Mouse (Mus musculus) kidney, embryonic 15.5 days (tissue): ENCODE data around the gene Lexm. TPM values are rescaled to one million over a fixed set of nuclear protein-coding genes. Genes with fewer than 3 reads are reported as not detected.

Experiments used
- ATAC-seq: fragments of 200-750 bp; cut with Nextera tagmentation; replicated peaks from 2 replicates; pipeline ENCODE4 v1.8.0; 2017; ENCODE audit warnings: moderate TSS enrichment; ENCODE audit not compliant: low FRiP score
- H3K27ac ChIP-seq: fragments of 300-500 bp; sonication (generic); 2 replicates; pipeline ENCODE4 v1.5.1; 2015; ENCODE audit warnings: mild to moderate bottlenecking, inconsistent platforms
- H3K27me3 ChIP-seq: fragments of 300-500 bp; sonication (generic); 2 replicates; pipeline ENCODE4 v1.6.1; 2015; ENCODE audit warnings: inconsistent platforms
- H3K36me3 ChIP-seq: fragments of 300-500 bp; sonication (generic); 2 replicates; pipeline ENCODE4 v1.6.1; 2015; ENCODE audit warnings: inconsistent platforms
- H3K4me1 ChIP-seq: fragments of 300-500 bp; sonication (generic); 2 replicates; pipeline ENCODE4 v1.6.1; 2015; ENCODE audit warnings: inconsistent platforms
- H3K4me2 ChIP-seq: fragments of 300-500 bp; sonication (generic); 2 replicates; pipeline ENCODE4 v1.6.1; 2015; ENCODE audit warnings: moderate library complexity, mild to moderate bottlenecking, inconsistent platforms
- H3K4me3 ChIP-seq: fragments of 300-500 bp; sonication (generic); replicated peaks from 2 replicates; pipeline ENCODE4 v1.5.1; 2015; ENCODE audit warnings: mild to moderate bottlenecking, inconsistent platforms
- H3K9ac ChIP-seq: fragments of 300-500 bp; sonication (generic); 2 replicates; pipeline ENCODE4 v1.6.1; 2015; ENCODE audit warnings: mild to moderate bottlenecking, inconsistent platforms
- H3K9me3 ChIP-seq: fragments of 300-500 bp; sonication (generic); replicated peaks from 2 replicates; pipeline ENCODE4 v1.6.1; 2016; ENCODE audit warnings: inconsistent platforms
- WGBS: fragments of 180-500 bp; shearing (Covaris S2); methylation state at CpG from one replicate; pipeline ENCODE4 v1.1.7; 2015; ENCODE audit warnings: mixed read lengths; 5-methylcytosine and 5-hydroxymethylcytosine counted together
- polyA plus RNA-seq: library from polyadenylated mRNA; unstranded; fragments of >200 nt; fragmentation: Nextera tagmentation; extraction: Ambion mirVana; gene quantifications from 2 replicates; pipeline ENCODE4 v1.2.1, GENCODE M21; 2015

Lexm gene
- polyA plus RNA-seq, 1 experiment from 2014 or later = not detected

DNA sequence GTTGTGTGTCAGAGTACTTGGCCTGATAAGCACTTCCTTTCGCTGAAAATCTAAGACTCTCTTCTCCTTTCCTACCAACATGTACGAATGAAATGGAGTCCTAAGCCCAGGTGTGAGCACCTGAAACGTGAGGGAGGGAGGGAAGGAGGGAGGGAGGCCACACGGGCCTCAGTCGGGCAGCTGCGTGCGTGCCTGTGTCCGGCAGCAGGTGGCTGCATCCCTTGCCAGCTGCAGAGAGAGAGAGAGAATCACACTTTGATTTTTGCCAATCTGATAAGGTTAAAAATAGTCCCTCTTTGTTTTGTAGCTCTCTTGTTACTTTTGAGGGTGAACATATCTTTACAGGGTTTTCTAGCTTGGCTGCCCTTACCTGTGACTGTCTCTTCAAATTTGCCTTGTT, 42.0 kb downstream of the Lexm start:
- no peak for ATAC-seq
- peaks cover 98% of the 10 kb centered on the region for H3K36me3 ChIP-seq
- no peak overlapping the region for H3K27ac ChIP-seq
- no peak overlapping the region for H3K4me2 ChIP-seq
- no peak overlapping the region for H3K9ac ChIP-seq
- H3K27me3 ChIP-seq = no peaks in the 10 kb centered on the region
- peaks cover 3% of the 10 kb centered on the region; the same call in 1 of the 2 replicates for H3K4me1 ChIP-seq
- H3K9me3 ChIP-seq = no peaks in the 10 kb centered on the region
- H3K4me3 ChIP-seq = no peak overlapping the region
- WGBS = 85% methylated on average over 8 of the region's 8 CpGs

DNA sequence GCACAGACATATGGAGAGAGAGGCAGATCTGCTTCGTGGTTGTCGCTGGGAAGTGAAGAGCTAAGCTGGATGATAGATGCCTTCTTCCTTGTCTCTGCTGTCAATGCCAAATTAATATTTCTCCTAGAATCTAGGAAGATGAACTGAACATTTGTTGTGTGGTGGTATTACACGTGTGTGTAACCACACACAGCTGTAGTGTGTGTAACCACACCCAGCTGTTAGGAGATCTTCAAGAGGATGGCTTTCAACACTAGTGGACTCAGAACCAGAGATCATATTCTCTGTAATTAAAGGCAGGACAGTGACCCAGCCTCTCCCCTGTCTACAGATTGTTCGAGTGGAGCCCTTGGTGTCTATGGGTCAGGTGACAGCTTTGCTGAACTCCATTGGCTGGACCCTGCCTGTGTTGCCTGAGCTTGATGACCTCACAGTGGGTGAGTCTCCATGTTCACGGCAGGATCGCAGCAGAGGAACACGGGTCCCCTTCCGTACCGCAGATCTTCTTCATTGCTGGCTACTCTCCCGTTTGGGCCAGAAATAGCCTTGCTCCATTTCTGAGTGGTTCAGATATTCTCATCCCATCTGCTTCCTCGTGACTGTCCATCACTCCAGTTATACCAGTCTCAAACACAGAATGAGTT, 45.8 kb downstream of the Lexm start:
- Histone ChIP-seq H3K36me3 (peaks cover 98% of the 10 kb centered on the region), H3K27me3 (no peaks in the 10 kb centered on the region), H3K4me2 (no peak overlapping the region), H3K9me3 (no peaks in the 10 kb centered on the region), H3K4me3 (no peak overlapping the region), H3K4me1 (no peaks in the 10 kb centered on the region), H3K9ac (no peak overlapping the region), H3K27ac (no peak overlapping the region)
- WGBS = 86% methylated on average over 11 of the region's 11 CpGs
- ATAC-seq = no peak

DNA sequence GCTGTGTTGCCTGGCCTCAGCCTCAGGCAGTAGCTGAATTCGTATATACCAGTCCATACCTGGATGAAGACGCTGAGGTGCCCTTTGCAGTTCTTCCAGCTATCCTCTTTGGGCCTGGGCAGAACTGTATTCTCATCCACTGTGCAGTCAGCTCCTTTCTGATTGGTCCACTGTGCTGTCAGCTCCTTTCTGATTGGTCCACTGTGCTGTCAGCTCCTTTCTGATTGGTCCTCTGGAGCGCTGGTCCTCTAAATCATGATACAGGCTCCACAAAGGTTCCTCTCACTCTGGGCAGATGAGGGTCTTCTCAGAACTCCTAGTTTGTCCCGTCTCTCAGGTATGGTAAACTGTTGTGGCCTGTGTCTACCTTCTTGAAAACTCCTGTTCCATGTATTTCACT, 47.4 kb downstream of the Lexm start:
- peaks cover 98% of the 10 kb centered on the region for H3K36me3 ChIP-seq
- H3K9me3 ChIP-seq = no peaks in the 10 kb centered on the region
- no peak overlapping the region for H3K27ac ChIP-seq
- ATAC-seq = no peak
- 93% methylated on average over 4 of the region's 4 CpGs for WGBS
- no peak overlapping the region for H3K4me3 ChIP-seq
- H3K9ac ChIP-seq = no peak overlapping the region
- H3K4me1 ChIP-seq = no peaks in the 10 kb centered on the region
- H3K27me3 ChIP-seq = no peaks in the 10 kb centered on the region
- H3K4me2 ChIP-seq = no peak overlapping the region

DNA sequence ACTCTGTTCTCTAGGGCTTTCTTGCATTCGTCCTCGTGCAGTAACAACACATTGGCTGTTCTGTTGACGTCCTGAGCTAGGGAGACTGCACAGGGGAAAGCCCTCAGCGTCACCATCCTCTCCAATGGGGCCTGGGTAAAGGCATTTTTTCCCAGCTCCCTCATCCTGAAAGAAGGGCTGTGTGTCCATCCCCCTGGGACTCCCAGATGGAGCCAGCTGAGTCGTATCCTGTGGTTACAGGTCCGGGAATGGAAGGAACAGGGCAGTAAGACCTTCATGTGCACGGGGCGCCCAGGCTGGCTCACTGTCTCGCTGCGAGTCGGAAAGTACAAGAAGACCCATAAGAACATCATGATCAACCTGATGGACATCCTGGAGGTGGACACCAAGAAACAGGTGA, 52.9 kb downstream of the Lexm start:
- Histone ChIP-seq H3K9me3 (no peaks in the 10 kb centered on the region), H3K9ac (no peak overlapping the region), H3K27me3 (no peaks in the 10 kb centered on the region), H3K36me3 (peaks cover 57% of the 10 kb centered on the region), H3K4me3 (no peak overlapping the region), H3K4me2 (0 out of 2 replicates have a peak overlapping the region, but pooled peaks have one; percentile 8), H3K4me1 (peaks cover 41% of the 10 kb centered on the region), H3K27ac (no peak overlapping the region)
- ATAC-seq = no peak
- 88% methylated on average over 11 of the region's 11 CpGs for whole genome bisulfite sequencing

DNA sequence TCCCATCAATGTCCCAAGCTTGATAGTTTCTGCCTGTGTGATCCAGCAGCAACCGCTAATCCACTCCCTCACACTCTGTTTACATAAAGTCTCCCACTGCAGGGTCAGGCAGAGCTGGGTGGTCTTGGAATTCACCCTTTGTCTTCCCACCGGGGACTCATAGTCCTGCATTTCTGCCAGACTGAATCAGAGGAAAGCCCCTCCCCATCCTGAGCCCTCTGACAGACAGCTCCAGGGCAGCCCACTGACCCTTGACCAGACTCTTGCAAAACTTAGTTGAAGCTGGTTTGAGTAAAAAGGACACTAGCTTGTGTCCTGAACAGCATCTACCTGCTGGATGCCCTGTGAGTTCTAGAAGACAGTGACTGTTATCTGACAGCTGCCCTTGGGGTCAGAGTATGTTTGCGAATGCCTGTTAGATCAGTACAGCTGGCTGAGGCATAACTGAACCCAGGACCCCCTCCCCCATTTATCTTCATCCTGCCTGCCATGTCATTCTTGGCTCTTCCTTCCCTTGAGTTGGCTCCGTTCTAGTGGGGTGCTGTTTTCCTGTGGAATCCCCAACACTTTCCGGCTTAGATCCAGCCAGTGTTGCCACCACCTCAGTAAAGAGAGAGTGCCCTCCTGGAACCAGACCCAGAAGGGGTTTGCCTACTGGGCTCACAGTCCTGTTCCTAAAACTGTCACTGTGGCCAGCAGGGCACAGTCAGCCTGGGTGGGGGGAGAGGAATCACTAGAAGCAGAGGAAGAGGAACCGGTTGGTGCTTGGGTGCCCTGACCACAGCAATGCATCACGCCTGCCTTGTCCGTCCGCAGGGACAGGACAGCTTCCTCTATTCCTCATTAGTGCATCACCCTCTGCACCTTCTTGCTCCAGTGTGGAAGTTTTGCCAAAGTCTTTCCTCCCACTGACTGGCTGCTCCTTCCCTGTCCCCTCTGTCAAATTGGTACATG, 53.9 kb downstream of the Lexm start:
- H3K4me2 ChIP-seq = peak overlapping the region; percentile 96
- peak overlapping the region; percentile 91 for H3K4me3 ChIP-seq
- H3K36me3 ChIP-seq = peaks cover 48% of the 10 kb centered on the region
- H3K27ac ChIP-seq = no peak overlapping the region
- no peak for ATAC-seq
- H3K9ac ChIP-seq = peak overlapping the region; percentile 72; the same call in 1 of the 2 replicates
- H3K27me3 ChIP-seq = no peaks in the 10 kb centered on the region
- WGBS = 43% methylated on average over 9 of the region's 9 CpGs
- peaks cover 43% of the 10 kb centered on the region for H3K4me1 ChIP-seq
- no peaks in the 10 kb centered on the region for H3K9me3 ChIP-seq

DNA sequence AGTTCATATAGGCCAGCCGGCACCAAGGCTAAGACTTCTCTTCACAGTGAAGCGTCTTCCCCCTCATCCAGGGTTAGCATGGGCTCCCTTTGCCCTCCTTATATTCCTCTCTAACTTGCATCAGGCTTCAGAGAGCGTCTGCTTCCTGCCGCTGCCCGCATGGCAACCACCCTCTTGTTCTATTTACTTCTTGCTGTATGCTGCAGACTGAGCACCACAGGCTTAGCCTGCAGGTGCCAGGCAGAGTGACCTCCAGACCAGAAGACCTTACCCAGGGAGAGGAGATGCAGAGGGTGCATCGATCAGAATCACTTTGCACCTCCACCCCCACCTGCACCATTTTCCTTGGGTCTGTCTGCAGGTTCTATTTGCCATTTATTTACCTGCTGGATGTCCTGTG, 55.0 kb downstream of the Lexm start:
- Histone ChIP-seq H3K27me3 (no peaks in the 10 kb centered on the region), H3K4me3 (peak overlapping the region; percentile 91), H3K4me2 (peak overlapping the region; percentile 96), H3K9ac (peak overlapping the region; percentile 72), H3K27ac (0 out of 2 replicates have a peak overlapping the region, but pooled peaks have one; percentile 90), H3K4me1 (peaks cover 43% of the 10 kb centered on the region), H3K36me3 (peaks cover 37% of the 10 kb centered on the region), H3K9me3 (no peaks in the 10 kb centered on the region)
- ATAC-seq = no peak
- WGBS = 8% methylated on average over 6 of the region's 6 CpGs

DNA sequence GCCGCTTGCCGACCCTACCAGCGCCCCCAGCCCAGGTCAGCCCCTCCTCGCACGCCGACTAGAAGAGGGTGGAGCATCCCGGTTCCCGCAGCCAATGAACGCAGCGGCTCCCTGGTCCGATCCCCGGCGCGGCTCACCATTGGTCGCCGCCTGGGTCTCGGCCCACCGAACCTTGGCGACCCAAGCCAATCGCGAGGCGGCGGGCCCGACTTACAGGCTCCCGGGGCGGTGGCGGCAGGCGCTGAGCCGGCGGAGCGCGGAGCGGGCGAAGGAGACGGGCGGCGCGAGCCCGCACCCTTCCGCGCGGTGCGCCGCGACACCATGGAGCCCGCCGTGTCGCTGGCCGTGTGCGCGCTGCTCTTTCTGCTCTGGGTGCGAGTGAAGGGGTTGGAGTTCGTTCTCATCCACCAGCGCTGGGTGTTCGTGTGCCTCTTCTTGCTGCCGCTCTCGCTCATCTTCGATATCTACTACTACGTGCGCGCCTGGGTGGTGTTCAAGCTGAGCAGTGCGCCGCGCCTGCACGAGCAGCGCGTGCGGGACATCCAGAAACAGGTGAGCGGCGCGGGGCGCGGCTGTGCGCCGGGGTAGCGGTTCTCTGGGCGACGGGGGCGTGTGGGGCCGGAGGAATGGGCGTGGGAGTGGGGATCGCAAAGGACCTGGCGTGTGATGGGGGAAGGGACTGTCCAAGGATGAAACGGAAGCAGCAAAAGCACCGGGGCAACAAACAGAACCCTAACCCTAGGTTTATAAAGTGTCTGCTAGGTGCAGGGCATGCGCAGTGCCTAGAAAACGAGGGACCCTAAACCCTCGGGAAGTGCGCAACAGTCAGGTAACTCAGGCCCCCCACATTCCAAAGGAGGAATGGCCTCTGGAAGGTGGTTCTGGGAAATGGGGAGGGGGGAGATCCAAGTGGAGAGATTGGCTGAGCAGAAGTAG, 55.9 kb downstream of the Lexm start, which contains the start of gene Dhcr24:
Gene Dhcr24 (plus strand): TSS at position 193 of the 936 bp plus-strand sequence.
- Histone ChIP-seq H3K4me3 (peak within 1 kb of the TSS; percentile 91), H3K27me3 (no peaks in the 10 kb centered on the region), H3K4me2 (peak within 1 kb of the TSS; percentile 96), H3K4me1 (peaks cover 43% of the 10 kb centered on the region), H3K9me3 (no peaks in the 10 kb centered on the region), H3K9ac (peak within 1 kb of the TSS; percentile 72), H3K27ac (peak within 1 kb of the TSS; percentile 90), H3K36me3 (peaks cover 28% of the 10 kb centered on the region)
- WGBS = under 1% methylated on average over 89 of the region's 89 CpGs
- ATAC-seq = peak; percentile 97

DNA sequence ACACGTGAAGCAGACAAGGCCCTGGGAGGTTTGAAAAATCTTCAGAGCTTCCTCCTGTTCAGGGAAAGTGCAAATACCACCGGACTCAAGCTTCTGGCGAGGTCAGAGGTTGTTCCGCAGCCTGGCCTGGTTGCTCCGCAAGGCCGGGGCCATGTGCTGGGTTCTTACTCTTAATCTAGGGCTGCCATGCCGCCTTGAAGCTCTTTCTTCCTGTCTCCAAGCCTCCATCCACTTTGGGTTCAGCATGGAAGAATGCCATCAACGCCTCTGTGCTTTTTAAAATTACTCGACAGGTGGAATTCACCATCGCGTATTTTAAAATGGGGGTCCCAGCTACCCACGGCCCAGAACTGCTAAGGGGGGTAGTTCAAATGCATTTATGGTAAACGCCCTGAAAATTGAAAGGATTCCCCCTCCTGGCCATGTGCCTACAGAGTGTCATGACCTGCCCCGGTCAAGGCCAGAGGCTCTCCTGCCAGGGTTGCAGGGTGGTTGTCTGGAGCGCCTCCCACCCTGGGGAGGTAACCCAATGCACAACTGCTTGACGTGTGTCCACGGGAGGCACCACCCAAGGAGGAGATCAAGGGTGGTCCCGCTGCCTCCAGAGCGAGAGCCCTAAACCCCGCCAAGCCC, 56.7 kb downstream of the Lexm start:
- Histone ChIP-seq H3K4me1 (peaks cover 43% of the 10 kb centered on the region), H3K36me3 (peaks cover 20% of the 10 kb centered on the region), H3K27me3 (no peaks in the 10 kb centered on the region), H3K4me3 (peak overlapping the region; percentile 91), H3K9ac (no peak overlapping the region; the same call in 1 of the 2 replicates), H3K27ac (peak overlapping the region; percentile 81), H3K4me2 (peak overlapping the region; percentile 96), H3K9me3 (no peaks in the 10 kb centered on the region)
- 1% methylated on average over 20 of the region's 20 CpGs for WGBS
- ATAC-seq = no peak; the same call in 1 of the 2 replicates

DNA sequence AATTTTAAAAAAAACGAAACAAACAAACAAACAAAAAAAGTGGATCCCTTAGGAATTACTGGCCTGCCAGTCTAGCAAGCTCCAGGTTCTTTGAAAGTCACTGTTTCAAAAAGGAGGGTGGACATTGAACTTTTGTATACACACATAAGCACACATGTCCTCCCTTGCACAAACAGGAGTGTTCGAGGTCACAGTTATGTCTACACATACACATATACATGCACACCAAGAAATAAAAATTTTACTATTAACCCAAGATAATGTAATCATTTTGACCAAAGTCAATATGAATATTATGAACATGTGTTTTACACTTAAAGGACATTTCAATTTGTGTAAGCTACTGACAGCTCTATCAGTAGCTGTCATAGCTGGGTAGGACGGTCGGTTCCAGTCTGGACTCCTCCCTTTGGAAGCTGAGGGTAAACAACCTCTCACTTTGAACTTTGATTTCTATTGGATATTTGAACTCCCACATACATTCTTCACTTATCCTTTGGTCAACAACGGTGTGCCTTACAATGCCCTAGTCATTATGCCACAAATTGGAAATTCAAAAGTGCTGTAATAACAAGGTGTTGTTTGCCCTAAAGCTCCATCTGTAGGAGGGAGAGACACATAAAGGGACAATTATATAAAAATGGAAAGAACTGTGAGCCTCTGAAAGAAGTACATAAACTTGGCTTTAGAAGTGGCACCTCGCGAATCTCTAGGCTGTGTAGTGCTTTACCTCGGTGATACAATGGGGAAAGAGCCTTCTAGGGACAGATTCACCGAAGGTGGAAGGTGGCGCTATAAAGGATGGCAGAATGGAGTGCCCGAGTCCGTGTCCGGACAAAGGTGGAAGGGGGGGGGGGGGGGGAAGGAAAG, 57.5 kb downstream of the Lexm start:
- peaks cover 43% of the 10 kb centered on the region for H3K4me1 ChIP-seq
- no peak overlapping the region for H3K9ac ChIP-seq
- no peak for ATAC-seq
- peak overlapping the region; percentile 81; the same call in 1 of the 2 replicates for H3K27ac ChIP-seq
- H3K9me3 ChIP-seq = no peaks in the 10 kb centered on the region
- peak overlapping the region; percentile 91 for H3K4me3 ChIP-seq
- H3K27me3 ChIP-seq = no peaks in the 10 kb centered on the region
- H3K36me3 ChIP-seq = peaks cover 13% of the 10 kb centered on the region
- WGBS = 32% methylated on average over 13 of the region's 13 CpGs
- peak overlapping the region; percentile 96 for H3K4me2 ChIP-seq

DNA sequence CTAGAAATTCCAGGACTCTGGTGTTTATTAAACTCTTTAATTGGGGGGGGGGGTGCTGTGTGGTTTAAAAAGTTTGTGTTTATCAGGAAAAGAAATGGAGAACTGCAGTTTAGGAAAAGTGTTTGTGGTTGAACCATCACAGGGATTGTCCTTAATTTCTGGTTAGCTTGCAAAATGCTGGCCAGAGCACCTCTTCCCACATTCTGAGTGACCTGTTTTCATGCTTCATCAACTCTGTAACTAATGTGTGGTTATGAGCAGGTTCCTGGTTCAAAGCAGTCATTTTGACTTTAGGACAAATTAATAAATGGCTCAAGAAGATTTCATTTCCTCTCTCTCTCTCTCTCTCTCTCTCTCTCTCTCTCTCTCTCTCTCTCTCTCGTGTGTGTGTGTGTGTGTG, 59.1 kb downstream of the Lexm start:
- no CpG with 5 or more reads among the region's 1 CpGs for WGBS
- H3K36me3 ChIP-seq = no peaks in the 10 kb centered on the region
- no peak for ATAC-seq
- H3K4me3 ChIP-seq = no peak overlapping the region
- peaks cover 33% of the 10 kb centered on the region for H3K4me1 ChIP-seq
- H3K27me3 ChIP-seq = no peaks in the 10 kb centered on the region
- no peak overlapping the region for H3K4me2 ChIP-seq
- H3K9ac ChIP-seq = no peak overlapping the region
- H3K9me3 ChIP-seq = no peaks in the 10 kb centered on the region
- H3K27ac ChIP-seq = peak overlapping the region; percentile 67
